Mouse (Mus musculus) midbrain, embryonic 16.5 days (tissue): ENCODE data around the gene Gm26620. TPM values are rescaled to one million over a fixed set of nuclear protein-coding genes. Genes with fewer than 3 reads are reported as not detected.

Experiments used
- ATAC-seq: fragments of 200-750 bp; cut with Nextera tagmentation; 2 replicates; pipeline ENCODE4 v1.8.0; 2017; ENCODE audit warnings: moderate TSS enrichment
- H3K27ac ChIP-seq: fragments of 300-500 bp; sonication (generic); 2 replicates; pipeline ENCODE4 v1.5.1; 2014; ENCODE audit warnings: mild to moderate bottlenecking, low read length, mixed read lengths
- H3K27me3 ChIP-seq: fragments of 300-500 bp; sonication (generic); 2 replicates; pipeline ENCODE4 v1.6.1; 2014; ENCODE audit warnings: low read depth, low read length, mixed read lengths; ENCODE audit not compliant: control insufficient read depth, insufficient read depth
- H3K36me3 ChIP-seq: fragments of 300-500 bp; sonication (generic); 2 replicates; pipeline ENCODE4 v1.6.1; 2014; ENCODE audit warnings: mild to moderate bottlenecking, low read length, moderate library complexity, mixed read lengths; ENCODE audit not compliant: control insufficient read depth, insufficient read depth
- H3K4me1 ChIP-seq: fragments of 300-500 bp; sonication (generic); 2 replicates; pipeline ENCODE4 v1.6.1; 2014; ENCODE audit warnings: mild to moderate bottlenecking, low read length, mixed read lengths; ENCODE audit not compliant: control insufficient read depth, insufficient read depth
- H3K4me2 ChIP-seq: fragments of 300-500 bp; sonication (generic); 2 replicates; pipeline ENCODE4 v1.6.1; 2014; ENCODE audit warnings: mild to moderate bottlenecking, low read length, mixed read lengths
- H3K4me3 ChIP-seq: fragments of 300-500 bp; sonication (generic); 2 replicates; pipeline ENCODE4 v1.5.1; 2014; ENCODE audit warnings: low read depth, mild to moderate bottlenecking, low read length, moderate library complexity, mixed read lengths
- H3K9ac ChIP-seq: fragments of 300-500 bp; sonication (generic); 2 replicates; pipeline ENCODE4 v1.6.1; 2014; ENCODE audit warnings: low read depth, low read length, mixed read lengths
- H3K9me3 ChIP-seq: fragments of 300-500 bp; sonication (generic); replicated peaks from 2 replicates; pipeline ENCODE4 v1.6.1; 2014; ENCODE audit warnings: mild to moderate bottlenecking, low read length, mixed read lengths; ENCODE audit not compliant: control insufficient read depth, poor library complexity, severe bottlenecking
- WGBS: fragments of 180-500 bp; shearing (Covaris S2); extraction: QIAGEN DNeasy Blood & Tissue Kit; methylation state at CpG from one replicate; pipeline ENCODE4 v1.1.7; 2014; 5-methylcytosine and 5-hydroxymethylcytosine counted together
- polyA plus RNA-seq: library from polyadenylated mRNA; unstranded; fragments of >200 nt; fragmentation: Nextera tagmentation; extraction: Ambion mirVana; gene quantifications from 2 replicates; pipeline ENCODE4 v1.2.1, GENCODE M21; 2015

Gene Gm26620
- polyA plus RNA-seq: 0.83 and 1.3 TPM in 2 replicates

- peak; percentile 97 for ATAC-seq
- Histone ChIP-seq H3K4me3 (peak within 1 kb of the TSS; percentile 82), H3K27ac (peak within 1 kb of the TSS; percentile 90), H3K4me1 (peaks cover 22% of the 10 kb centered on the region), H3K9ac (peak within 1 kb of the TSS; percentile 93), H3K9me3 (no peaks in the 10 kb centered on the region), H3K36me3 (peaks cover 5% of the 10 kb centered on the region; the same call in 1 of the 2 replicates), H3K4me2 (peak within 1 kb of the TSS; percentile 80), H3K27me3 (no peaks in the 10 kb centered on the region)
- WGBS: under 1% methylated on average over 46 of the region's 46 CpGs
These were observed at the start of gene Gm26620, which contains the start of gene Dusp12 for GRCm38 (mm10) chr1:170884978-170885561. Gm26620 (plus strand) TSS chr1:170885065. Dusp12 (minus strand) TSS chr1:170885540.

GRCm38 (mm10) chr1:170839685-170840084 lies 45.2 kb upstream of the Gm26620 start:
- 0 out of 2 replicates have a peak, but pooled peaks cover 5% of the 10 kb centered on the region for H3K36me3 ChIP-seq
- H3K4me3 ChIP-seq: no peak overlapping the region
- no peak overlapping the region for H3K9ac ChIP-seq
- H3K27me3 ChIP-seq: no peaks in the 10 kb centered on the region
- H3K4me1 ChIP-seq: no peaks in the 10 kb centered on the region
- H3K9me3 ChIP-seq: no peaks in the 10 kb centered on the region
- H3K27ac ChIP-seq: no peak overlapping the region
- H3K4me2 ChIP-seq: no peak overlapping the region
- ATAC-seq: no peak

GRCm38 (mm10) chr1:170844380-170844779 lies 40.5 kb upstream of the Gm26620 start:
- Histone ChIP-seq H3K4me2 (no peak overlapping the region), H3K36me3 (0 out of 2 replicates have a peak, but pooled peaks cover 2% of the 10 kb centered on the region), H3K27ac (no peak overlapping the region), H3K27me3 (no peaks in the 10 kb centered on the region), H3K9ac (no peak overlapping the region), H3K9me3 (no peaks in the 10 kb centered on the region), H3K4me3 (no peak overlapping the region), H3K4me1 (no peaks in the 10 kb centered on the region)
- 60% methylated on average over 8 of the region's 8 CpGs for WGBS
- ATAC-seq: no peak

GRCm38 (mm10) chr1:170845448-170846307 lies 39.2 kb upstream of the Gm26620 start:
- Histone ChIP-seq H3K27me3 (no peaks in the 10 kb centered on the region), H3K4me2 (no peak overlapping the region), H3K9ac (no peak overlapping the region), H3K36me3 (peaks cover 4% of the 10 kb centered on the region), H3K4me3 (no peak overlapping the region), H3K4me1 (no peaks in the 10 kb centered on the region), H3K27ac (no peak overlapping the region), H3K9me3 (no peaks in the 10 kb centered on the region)
- no peak for ATAC-seq
- 43% methylated on average over 10 of the region's 10 CpGs for WGBS

GRCm38 (mm10) chr1:170850007-170850406 lies 34.9 kb upstream of the Gm26620 start:
- Histone ChIP-seq H3K27ac (no peak overlapping the region), H3K4me2 (no peak overlapping the region), H3K9ac (no peak overlapping the region), H3K36me3 (peaks cover 4% of the 10 kb centered on the region), H3K4me3 (no peak overlapping the region), H3K27me3 (no peaks in the 10 kb centered on the region), H3K9me3 (no peaks in the 10 kb centered on the region), H3K4me1 (no peaks in the 10 kb centered on the region)
- 98% methylated on average over 2 of the region's 2 CpGs for WGBS
- no peak for ATAC-seq

- Histone ChIP-seq H3K4me1 (no peaks in the 10 kb centered on the region), H3K9me3 (no peaks in the 10 kb centered on the region), H3K4me2 (no peak overlapping the region), H3K36me3 (peaks cover 4% of the 10 kb centered on the region), H3K27ac (no peak overlapping the region), H3K4me3 (no peak overlapping the region), H3K9ac (no peak overlapping the region), H3K27me3 (no peaks in the 10 kb centered on the region)
- 91% methylated on average over 23 of the region's 23 CpGs for WGBS
- ATAC-seq: no peak
These were observed 33.9 kb upstream of the Gm26620 start for GRCm38 (mm10) chr1:170850637-170851624.

GRCm38 (mm10) chr1:170853604-170854003 lies 31.3 kb upstream of the Gm26620 start:
- no peak overlapping the region for H3K27ac ChIP-seq
- H3K4me3 ChIP-seq: no peak overlapping the region
- no peaks in the 10 kb centered on the region for H3K27me3 ChIP-seq
- 98% methylated on average over 3 of the region's 3 CpGs for WGBS
- H3K9me3 ChIP-seq: no peaks in the 10 kb centered on the region
- H3K4me2 ChIP-seq: no peak overlapping the region
- peaks cover 4% of the 10 kb centered on the region for H3K36me3 ChIP-seq
- no peak overlapping the region for H3K9ac ChIP-seq
- H3K4me1 ChIP-seq: no peaks in the 10 kb centered on the region
- no peak for ATAC-seq

- Histone ChIP-seq H3K9me3 (no peaks in the 10 kb centered on the region), H3K36me3 (peaks cover 3% of the 10 kb centered on the region), H3K9ac (no peak overlapping the region), H3K27me3 (no peaks in the 10 kb centered on the region), H3K4me2 (no peak overlapping the region), H3K4me1 (no peaks in the 10 kb centered on the region), H3K4me3 (no peak overlapping the region), H3K27ac (no peak overlapping the region)
- ATAC-seq: no peak
- WGBS: 90% methylated on average over 13 of the region's 13 CpGs
These were observed 29.7 kb upstream of the Gm26620 start for GRCm38 (mm10) chr1:170855056-170855760.
